Mouse (Mus musculus) stomach, embryonic 15.5 days (tissue): ENCODE measurements around the gene Synm. TPM values are rescaled to one million over a fixed set of nuclear protein-coding genes. Genes with fewer than 3 reads are reported as not detected.

ENCODE experiments used
- ATAC-seq: fragments of 200-750 bp; cut with Nextera tagmentation; 2 replicates; pipeline ENCODE4 v1.8.0; 2017; ENCODE audit warnings: low read depth, moderate number of reproducible peaks, moderate TSS enrichment; ENCODE audit not compliant: insufficient read depth, low FRiP score
- H3K27ac ChIP-seq: fragments of 300-500 bp; sonication (generic); 2 replicates; pipeline ENCODE4 v1.5.1; 2015; ENCODE audit warnings: mild to moderate bottlenecking, inconsistent platforms
- H3K27me3 ChIP-seq: fragments of 300-500 bp; sonication (generic); replicated peaks from 2 replicates; pipeline ENCODE4 v1.6.1; 2015; ENCODE audit warnings: inconsistent platforms
- H3K36me3 ChIP-seq: fragments of 300-500 bp; sonication (generic); 2 replicates; pipeline ENCODE4 v1.6.1; 2015; ENCODE audit warnings: inconsistent platforms
- H3K4me1 ChIP-seq: fragments of 300-500 bp; sonication (generic); 2 replicates; pipeline ENCODE4 v1.6.1; 2015; ENCODE audit warnings: inconsistent platforms
- H3K4me2 ChIP-seq: fragments of 300-500 bp; sonication (generic); 2 replicates; pipeline ENCODE4 v1.6.1; 2015; ENCODE audit warnings: mild to moderate bottlenecking, inconsistent platforms
- H3K4me3 ChIP-seq: fragments of 300-500 bp; sonication (generic); replicated peaks from 2 replicates; pipeline ENCODE4 v1.5.1; 2015; ENCODE audit warnings: inconsistent platforms
- H3K9ac ChIP-seq: fragments of 300-500 bp; sonication (generic); 2 replicates; pipeline ENCODE4 v1.6.1; 2015; ENCODE audit warnings: inconsistent platforms
- H3K9me3 ChIP-seq: fragments of 300-500 bp; sonication (generic); 2 replicates; pipeline ENCODE4 v1.6.1; 2016; ENCODE audit warnings: inconsistent platforms
- WGBS: fragments of 180-500 bp; shearing (Covaris S2); methylation state at CpG from one replicate; pipeline ENCODE4 v1.1.7; 2015; 5-methylcytosine and 5-hydroxymethylcytosine counted together
- polyA plus RNA-seq: library from polyadenylated mRNA; unstranded; fragments of >200 nt; fragmentation: Nextera tagmentation; extraction: Ambion mirVana; gene quantifications from 2 replicates; pipeline ENCODE4 v1.2.1, GENCODE M21; 2015

The Synm gene
- polyA plus RNA-seq = 7.1 and 7.8 TPM in 2 replicates

DNA sequence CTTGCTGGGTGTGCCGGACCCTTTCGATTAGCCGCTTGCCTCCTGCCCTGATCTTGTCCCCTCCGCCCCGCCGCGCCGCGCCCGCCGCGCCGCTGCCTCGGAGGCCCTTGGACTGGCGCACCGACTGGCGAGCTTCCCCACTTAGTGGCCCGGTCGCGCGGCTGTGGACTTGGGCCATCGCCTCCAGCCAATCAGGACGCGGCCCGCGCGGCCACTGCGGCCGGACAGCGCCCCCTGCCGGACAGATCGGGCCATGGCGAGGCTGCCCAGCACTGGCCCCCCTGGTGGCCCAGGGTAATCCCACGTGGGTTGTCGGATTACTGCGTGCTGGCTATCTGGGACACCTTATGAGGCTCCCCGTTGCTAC lies at the start of gene Synm:
Gene Synm (minus strand): TSS at position 114 of the 367 bp plus-strand sequence.
- Histone ChIP-seq H3K4me2 (peak within 1 kb of the TSS; percentile 100), H3K4me3 (peak within 1 kb of the TSS; percentile 62), H3K27me3 (peaks cover 10% of the 10 kb centered on the region; the same call in 1 of the 2 replicates), H3K27ac (peak within 1 kb of the TSS; percentile 71; the same call in 1 of the 2 replicates), H3K9me3 (no peaks in the 10 kb centered on the region), H3K9ac (peak within 1 kb of the TSS; percentile 33), H3K4me1 (peaks cover 13% of the 10 kb centered on the region), H3K36me3 (no peaks in the 10 kb centered on the region)
- peak; percentile 90 for ATAC-seq
- WGBS = 0% methylated on average over 34 of the region's 37 CpGs

- 8% methylated on average over 12 of the region's 13 CpGs for whole genome bisulfite sequencing
- ATAC-seq = no peak; the same call in 1 of the 2 replicates
- no peaks in the 10 kb centered on the region for H3K9me3 ChIP-seq
- H3K4me3 ChIP-seq = peak overlapping the region; percentile 35
- peak overlapping the region; percentile 68 for H3K4me2 ChIP-seq
- H3K9ac ChIP-seq = no peak overlapping the region
- H3K4me1 ChIP-seq = peaks cover 5% of the 10 kb centered on the region; the same call in 1 of the 2 replicates
- H3K27ac ChIP-seq = no peak overlapping the region
- no peaks in the 10 kb centered on the region for H3K36me3 ChIP-seq
- no peaks in the 10 kb centered on the region for H3K27me3 ChIP-seq
These were observed 44.3 kb upstream of the Synm start for GRCm38 (mm10) chr7:67803857-67804215.

DNA sequence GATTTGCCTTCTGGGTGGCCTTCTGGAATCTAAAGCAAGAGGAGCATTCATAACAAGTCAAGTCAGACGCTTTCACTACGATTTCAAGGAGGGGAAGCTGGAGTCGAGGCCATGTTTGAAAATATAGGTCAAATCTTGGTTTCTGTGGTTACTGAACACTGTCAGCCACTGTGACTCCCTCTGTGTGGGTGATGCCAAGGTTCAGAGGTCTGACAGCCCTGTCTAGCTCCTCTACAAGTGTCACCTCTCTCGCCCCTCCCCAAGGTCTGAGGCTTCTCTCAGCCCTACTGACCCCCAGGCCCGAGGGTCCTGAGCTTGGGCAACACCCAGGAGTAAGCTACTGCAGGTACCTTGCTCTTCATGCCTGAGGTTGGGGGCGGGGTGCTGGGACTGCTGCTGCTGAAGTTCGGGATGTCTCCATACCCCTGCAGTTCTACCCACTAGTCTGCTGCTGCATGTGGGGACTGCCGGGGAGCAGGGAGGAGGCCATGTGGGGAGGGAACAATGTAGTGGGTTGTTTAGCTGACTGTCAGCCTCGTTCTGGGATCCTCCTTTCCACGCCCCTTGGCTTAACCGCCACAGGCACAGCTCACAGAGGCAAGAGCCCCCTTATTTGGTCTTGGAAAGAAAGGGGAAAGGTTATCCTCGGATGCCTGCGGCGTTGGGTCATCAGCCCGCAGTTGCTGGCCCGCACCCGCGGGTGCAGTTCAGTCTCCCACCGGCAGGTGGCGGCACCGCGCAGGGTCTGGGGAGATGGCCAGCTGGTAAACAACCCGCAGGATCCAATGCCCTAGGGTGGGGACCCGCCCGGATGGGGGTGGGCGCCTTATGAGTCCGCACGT lies 43.7 kb upstream of the Synm start:
- Histone ChIP-seq H3K27me3 (no peaks in the 10 kb centered on the region), H3K4me2 (peak overlapping the region; percentile 68), H3K27ac (no peak overlapping the region), H3K4me1 (peaks cover 5% of the 10 kb centered on the region; the same call in 1 of the 2 replicates), H3K9me3 (no peaks in the 10 kb centered on the region), H3K36me3 (no peaks in the 10 kb centered on the region), H3K9ac (no peak overlapping the region), H3K4me3 (peak overlapping the region; percentile 35)
- 11% methylated on average over 28 of the region's 28 CpGs for WGBS
- peak; percentile 75; the same call in 1 of the 2 replicates for ATAC-seq

DNA sequence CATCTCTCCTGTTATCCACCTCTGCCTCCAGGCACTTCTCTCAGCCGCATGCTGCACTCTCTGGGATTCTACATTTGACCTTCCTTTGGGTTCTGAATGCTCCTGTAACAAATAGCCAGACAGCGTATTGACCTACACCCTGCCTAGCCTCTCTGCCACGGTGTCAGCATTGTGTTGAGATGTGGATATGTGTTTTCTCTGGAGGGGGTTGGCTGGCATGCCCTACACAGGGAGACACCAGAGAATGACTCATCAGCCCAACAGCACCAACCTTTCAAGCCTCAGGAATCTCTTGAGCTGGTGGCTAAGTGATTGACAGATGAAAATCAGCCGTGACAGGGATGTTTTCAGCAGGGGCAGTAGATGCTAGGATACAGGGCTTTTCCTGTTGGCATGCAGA lies 41.5 kb upstream of the Synm start:
- ATAC-seq = no peak
- Histone ChIP-seq H3K4me2 (no peak overlapping the region), H3K27me3 (no peaks in the 10 kb centered on the region), H3K9me3 (no peaks in the 10 kb centered on the region), H3K4me1 (peaks cover 5% of the 10 kb centered on the region; the same call in 1 of the 2 replicates), H3K27ac (no peak overlapping the region), H3K9ac (no peak overlapping the region), H3K36me3 (no peaks in the 10 kb centered on the region), H3K4me3 (no peak overlapping the region)
- 71% methylated on average over 4 of the region's 4 CpGs for WGBS

- 89% methylated on average over 6 of the region's 6 CpGs for WGBS
- Histone ChIP-seq H3K36me3 (no peaks in the 10 kb centered on the region), H3K4me3 (no peak overlapping the region), H3K9ac (no peak overlapping the region), H3K27ac (no peak overlapping the region), H3K9me3 (no peaks in the 10 kb centered on the region), H3K4me1 (peaks cover 5% of the 10 kb centered on the region; the same call in 1 of the 2 replicates), H3K27me3 (no peaks in the 10 kb centered on the region), H3K4me2 (no peak overlapping the region)
- ATAC-seq = no peak
These were observed 41.0 kb upstream of the Synm start for GRCm38 (mm10) chr7:67800547-67800946.

DNA sequence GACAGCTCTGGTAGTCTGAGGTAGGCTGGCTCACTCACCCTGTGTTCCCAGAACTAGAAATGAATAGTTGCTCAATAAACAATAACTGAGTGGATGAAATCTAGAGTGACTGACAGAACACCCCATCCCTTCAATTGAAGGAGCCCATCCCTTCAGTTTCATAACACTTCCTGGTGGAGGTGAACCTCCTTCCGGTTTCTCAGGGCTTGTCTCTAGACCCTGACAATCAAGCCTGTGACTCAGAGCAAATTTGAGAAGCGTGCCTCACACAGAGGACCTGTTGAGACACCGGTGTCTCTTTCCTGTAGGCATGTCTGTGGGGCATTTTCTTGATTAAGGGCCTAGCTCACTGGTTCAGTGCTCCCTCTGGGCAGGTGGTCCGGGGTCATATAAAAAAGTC lies 38.9 kb upstream of the Synm start:
- Histone ChIP-seq H3K4me2 (no peak overlapping the region), H3K27ac (no peak overlapping the region), H3K4me1 (peaks cover 4% of the 10 kb centered on the region; the same call in 1 of the 2 replicates), H3K36me3 (no peaks in the 10 kb centered on the region), H3K27me3 (no peaks in the 10 kb centered on the region), H3K4me3 (no peak overlapping the region), H3K9me3 (no peaks in the 10 kb centered on the region), H3K9ac (no peak overlapping the region)
- no peak for ATAC-seq
- WGBS = 78% methylated on average over 4 of the region's 4 CpGs

- Histone ChIP-seq H3K27me3 (no peaks in the 10 kb centered on the region), H3K27ac (no peak overlapping the region), H3K4me1 (no peaks in the 10 kb centered on the region; the same call in 1 of the 2 replicates), H3K9ac (no peak overlapping the region), H3K36me3 (no peaks in the 10 kb centered on the region), H3K9me3 (no peaks in the 10 kb centered on the region), H3K4me3 (no peak overlapping the region), H3K4me2 (no peak overlapping the region)
- WGBS = 19% methylated on average over 8 of the region's 8 CpGs
- no peak for ATAC-seq
These were observed 37.5 kb upstream of the Synm start for GRCm38 (mm10) chr7:67797065-67797464.

- Histone ChIP-seq H3K4me3 (no peak overlapping the region), H3K27me3 (no peaks in the 10 kb centered on the region), H3K27ac (no peak overlapping the region; the same call in 1 of the 2 replicates), H3K4me2 (no peak overlapping the region), H3K4me1 (peaks cover 3% of the 10 kb centered on the region; the same call in 1 of the 2 replicates), H3K36me3 (no peaks in the 10 kb centered on the region), H3K9me3 (no peaks in the 10 kb centered on the region), H3K9ac (no peak overlapping the region)
- ATAC-seq = peak; percentile 80
- 49% methylated on average over 7 of the region's 7 CpGs for WGBS
These were observed 33.9 kb upstream of the Synm start for GRCm38 (mm10) chr7:67793449-67793848.

- no peaks in the 10 kb centered on the region for H3K9me3 ChIP-seq
- 0 out of 2 replicates have a peak, but pooled peaks cover 3% of the 10 kb centered on the region for H3K4me1 ChIP-seq
- H3K4me2 ChIP-seq = no peak overlapping the region
- H3K27me3 ChIP-seq = no peaks in the 10 kb centered on the region
- no peaks in the 10 kb centered on the region for H3K36me3 ChIP-seq
- no peak overlapping the region for H3K9ac ChIP-seq
- 61% methylated on average over 7 of the region's 7 CpGs for WGBS
- no peak overlapping the region for H3K4me3 ChIP-seq
- no peak overlapping the region for H3K27ac ChIP-seq
- no peak for ATAC-seq
These were observed 31.7 kb upstream of the Synm start for GRCm38 (mm10) chr7:67791256-67791655.

DNA sequence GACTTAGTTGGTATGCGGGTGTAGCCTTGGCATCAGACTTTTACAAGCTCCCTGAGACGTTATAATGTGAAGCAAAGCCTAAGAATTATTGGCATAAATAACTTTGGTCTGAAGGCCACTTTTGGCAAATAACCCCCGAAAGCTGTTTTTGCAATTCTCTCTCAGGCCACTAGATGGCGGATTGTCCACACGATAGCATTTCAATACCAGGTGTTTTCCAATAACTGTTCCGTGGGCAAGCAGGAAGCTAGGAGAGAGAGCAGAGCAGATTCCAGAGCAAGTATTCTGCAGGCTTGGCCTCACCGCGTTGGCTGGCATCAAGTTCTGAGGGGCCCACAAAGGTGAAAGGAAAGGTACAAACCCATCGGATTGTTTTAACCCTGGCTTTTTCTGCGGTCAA lies 29.2 kb upstream of the Synm start:
- Histone ChIP-seq H3K4me2 (no peak overlapping the region), H3K36me3 (no peaks in the 10 kb centered on the region), H3K4me1 (0 out of 2 replicates have a peak, but pooled peaks cover 3% of the 10 kb centered on the region), H3K4me3 (no peak overlapping the region), H3K27me3 (no peaks in the 10 kb centered on the region), H3K27ac (no peak overlapping the region), H3K9me3 (no peaks in the 10 kb centered on the region), H3K9ac (no peak overlapping the region)
- ATAC-seq = no peak
- WGBS = 11% methylated on average over 10 of the region's 10 CpGs

DNA sequence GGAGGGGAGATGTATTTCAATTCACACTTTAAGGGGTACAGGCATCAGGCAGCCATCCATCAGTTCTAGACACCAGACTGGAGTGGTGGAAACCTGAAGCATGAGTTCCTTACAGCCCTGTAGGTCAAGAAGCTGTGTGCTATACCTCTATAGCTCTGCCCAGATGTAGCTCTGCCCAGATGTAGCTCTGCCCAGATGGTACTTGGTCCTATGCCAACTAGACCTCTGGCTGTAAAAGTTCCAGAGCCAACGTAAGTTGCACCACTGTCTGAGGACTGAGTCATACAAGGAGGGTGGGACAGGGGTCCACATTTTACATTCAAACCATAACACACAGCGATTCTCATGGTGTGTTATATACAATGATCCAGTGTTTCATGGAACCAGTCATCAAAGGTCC lies 28.3 kb upstream of the Synm start:
- H3K4me2 ChIP-seq = no peak overlapping the region
- WGBS = 69% methylated on average over 2 of the region's 2 CpGs
- no peak for ATAC-seq
- H3K36me3 ChIP-seq = no peaks in the 10 kb centered on the region
- 0 out of 2 replicates have a peak, but pooled peaks cover 3% of the 10 kb centered on the region for H3K4me1 ChIP-seq
- no peak overlapping the region for H3K4me3 ChIP-seq
- H3K9ac ChIP-seq = no peak overlapping the region
- H3K27me3 ChIP-seq = no peaks in the 10 kb centered on the region
- no peak overlapping the region for H3K27ac ChIP-seq
- no peaks in the 10 kb centered on the region for H3K9me3 ChIP-seq

DNA sequence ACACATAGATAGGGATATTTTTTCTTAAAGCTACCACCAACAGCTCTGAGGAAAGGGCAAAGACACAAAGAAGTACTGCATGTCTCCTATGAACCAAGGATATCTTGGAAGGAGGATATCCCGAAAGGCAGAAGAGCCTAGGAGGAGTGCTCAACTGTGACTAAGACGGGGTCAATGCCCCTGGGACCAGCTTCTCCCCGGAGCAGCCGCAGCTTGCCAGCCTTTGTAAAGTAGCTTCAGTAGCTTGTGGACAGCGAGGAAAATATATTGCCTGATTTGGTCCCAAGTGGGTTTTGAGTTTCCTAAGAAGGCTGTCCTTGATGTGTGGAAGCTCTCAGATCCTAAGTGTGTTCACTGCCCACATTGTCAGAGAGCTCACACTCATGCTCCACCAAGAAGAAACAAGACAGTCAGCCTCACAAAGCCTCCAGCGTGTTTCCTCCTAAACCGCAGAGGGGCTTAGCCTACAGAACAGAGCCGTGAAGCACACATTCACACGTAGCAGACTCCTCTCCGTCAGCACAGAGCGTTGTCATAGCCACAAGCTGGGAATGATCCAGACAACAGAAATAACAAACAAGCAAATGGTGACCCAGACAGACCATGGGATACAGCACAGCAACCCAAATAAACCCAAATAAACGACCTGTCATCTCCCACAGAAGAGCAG lies 17.2 kb upstream of the Synm start:
- H3K4me1 ChIP-seq = 0 out of 2 replicates have a peak, but pooled peaks cover 3% of the 10 kb centered on the region
- no peaks in the 10 kb centered on the region for H3K27me3 ChIP-seq
- H3K36me3 ChIP-seq = no peaks in the 10 kb centered on the region
- H3K9me3 ChIP-seq = no peaks in the 10 kb centered on the region
- 54% methylated on average over 12 of the region's 12 CpGs for WGBS
- ATAC-seq = no peak
- H3K4me3 ChIP-seq = no peak overlapping the region
- H3K27ac ChIP-seq = no peak overlapping the region
- no peak overlapping the region for H3K4me2 ChIP-seq
- H3K9ac ChIP-seq = no peak overlapping the region
